Mouse (Mus musculus): ENCODE results near the gene Ppp1r16b. TPM values are rescaled to one million over a fixed set of nuclear protein-coding genes. Genes with fewer than 3 reads are reported as not detected.

Gene Ppp1r16b
- polyA plus RNA-seq, 2 experiments: 1.4 to 4.1 TPM

DNA sequence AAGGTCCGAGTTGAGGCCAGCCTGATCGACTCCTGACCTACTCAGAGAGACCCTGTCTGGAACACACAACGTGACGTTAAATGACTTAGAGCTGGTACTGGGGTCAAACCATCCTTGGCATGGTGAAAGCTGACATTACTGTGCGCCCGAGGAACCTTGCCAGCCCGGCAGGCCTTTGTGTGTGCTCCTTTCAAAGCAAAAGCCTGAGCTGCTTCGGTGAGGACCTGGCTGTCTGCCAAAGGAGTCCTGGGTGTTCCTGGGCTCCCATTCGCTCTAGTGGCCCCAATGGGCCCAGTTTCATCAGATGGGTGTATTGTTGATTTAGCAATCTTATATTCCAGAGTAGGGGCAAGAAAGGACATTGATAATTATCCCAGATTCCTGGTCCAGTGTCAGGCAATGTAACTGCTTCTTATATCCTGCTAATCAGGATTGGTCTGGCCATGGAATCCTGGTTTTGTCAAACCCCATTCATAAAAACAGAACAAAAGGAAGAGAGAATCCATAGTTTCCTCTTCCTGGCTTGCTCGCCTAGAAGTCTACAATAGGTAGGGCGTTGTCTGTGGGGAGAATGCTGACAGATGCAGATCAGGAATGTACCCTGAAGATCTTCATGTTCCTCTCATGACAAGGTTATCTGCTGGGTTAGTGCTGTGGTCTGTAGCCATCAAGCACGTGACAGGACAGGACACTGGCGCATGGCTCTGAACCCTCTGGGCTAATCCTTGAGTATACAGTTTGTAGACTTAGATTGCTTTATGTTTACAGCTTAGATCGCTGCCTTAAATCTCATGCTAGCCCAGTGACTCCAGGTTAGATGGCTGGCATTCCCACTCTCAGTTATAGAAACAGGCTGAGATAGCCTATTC, 122.0 kb downstream of the Ppp1r16b start:
- Histone ChIP-seq H3K4me1 (ENCODE audit: control insufficient read depth, insufficient read depth, low read length) (no peaks in the 10 kb centered on the region), H3K9ac (ENCODE audit: low read depth, low read length, severe bottlenecking) (no peak overlapping the region), H3K4me2 (replicated peaks; ENCODE audit: low read depth, low read length, severe bottlenecking) (no peak overlapping the region), H3K27ac (replicated peaks; ENCODE audit: low read depth, low read length) (no peak overlapping the region), H3K27me3 (ENCODE audit: control insufficient read depth, insufficient read depth, low read length) (no peaks in the 10 kb centered on the region), H3K9me3 (ENCODE audit: control insufficient read depth, low read length) (no peaks in the 10 kb centered on the region), H3K4me3 (replicated peaks; ENCODE audit: low read length) (no peak overlapping the region), H3K36me3 (ENCODE audit: control insufficient read depth, insufficient read depth, low read length) (peaks cover 40% of the 10 kb centered on the region)
- no peak for DNase-seq (ENCODE audit: low spot score)
- ATAC-seq (ENCODE audit: low FRiP score, low read depth): no peak
- TF ChIP-seq POLR2A (IDR thresholded peaks at IDR 0.05; ENCODE audit: borderline replicate concordance, extremely low read depth, insufficient read depth, insufficient read length): no peak
- 89% methylated on average over 14 of the region's 14 CpGs for WGBS

DNA sequence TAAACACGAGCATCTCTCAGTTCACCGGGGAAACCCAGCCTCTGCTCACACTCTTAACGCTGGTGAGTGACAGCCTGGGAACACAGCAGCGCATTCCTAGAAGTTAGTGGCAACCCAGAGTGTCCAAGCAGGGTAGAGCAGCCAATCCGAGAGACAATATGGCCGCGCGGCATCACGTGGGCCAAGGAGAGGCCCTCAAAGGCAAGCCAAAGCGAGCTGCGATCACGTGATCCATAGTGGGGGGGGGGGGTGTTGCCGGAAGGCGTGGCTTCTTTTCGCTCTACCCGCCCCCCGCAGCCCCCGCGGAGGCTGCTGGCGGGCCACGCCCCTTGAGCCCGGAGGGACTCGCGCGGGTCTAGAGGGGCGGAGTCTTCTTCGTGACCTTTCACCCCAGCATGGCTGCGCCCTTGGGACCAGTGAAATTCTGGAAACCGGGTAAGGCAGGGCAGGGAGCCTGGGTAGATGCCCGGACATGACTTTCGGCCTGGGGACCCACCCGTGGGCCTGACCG, 129.4 kb downstream of the Ppp1r16b start, which contains the start of gene Dhx35:
Gene Dhx35 (plus strand): TSS at position 314 of the 511 bp plus-strand sequence.
- H3K9me3 ChIP-seq (ENCODE audit: control insufficient read depth, low read length): no peaks in the 10 kb centered on the region
- H3K27ac ChIP-seq (replicated peaks; ENCODE audit: low read depth, low read length): peak within 1 kb of the TSS; percentile 68
- DNase-seq (ENCODE audit: low spot score) (peak; percentile 97), ATAC-seq (ENCODE audit: low FRiP score, low read depth) (peak; percentile 99)
- no peaks in the 10 kb centered on the region for H3K36me3 ChIP-seq (ENCODE audit: control insufficient read depth, insufficient read depth, low read length)
- peaks cover 12% of the 10 kb centered on the region for H3K4me1 ChIP-seq (ENCODE audit: control insufficient read depth, insufficient read depth, low read length)
- no peaks in the 10 kb centered on the region for H3K27me3 ChIP-seq (ENCODE audit: control insufficient read depth, insufficient read depth, low read length)
- peak within 1 kb of the TSS; percentile 76 for H3K4me2 ChIP-seq (replicated peaks; ENCODE audit: low read depth, low read length, severe bottlenecking)
- peak within 1 kb of the TSS; percentile 69 for H3K9ac ChIP-seq (ENCODE audit: low read depth, low read length, severe bottlenecking)
- H3K4me3 ChIP-seq (replicated peaks; ENCODE audit: low read length): peak within 1 kb of the TSS; percentile 75
- TF ChIP-seq POLR2A (IDR thresholded peaks at IDR 0.05; ENCODE audit: borderline replicate concordance, extremely low read depth, insufficient read depth, insufficient read length): no peak; the same call in 1 of the 2 replicates
- 0% methylated on average over 31 of the region's 33 CpGs for WGBS

DNA sequence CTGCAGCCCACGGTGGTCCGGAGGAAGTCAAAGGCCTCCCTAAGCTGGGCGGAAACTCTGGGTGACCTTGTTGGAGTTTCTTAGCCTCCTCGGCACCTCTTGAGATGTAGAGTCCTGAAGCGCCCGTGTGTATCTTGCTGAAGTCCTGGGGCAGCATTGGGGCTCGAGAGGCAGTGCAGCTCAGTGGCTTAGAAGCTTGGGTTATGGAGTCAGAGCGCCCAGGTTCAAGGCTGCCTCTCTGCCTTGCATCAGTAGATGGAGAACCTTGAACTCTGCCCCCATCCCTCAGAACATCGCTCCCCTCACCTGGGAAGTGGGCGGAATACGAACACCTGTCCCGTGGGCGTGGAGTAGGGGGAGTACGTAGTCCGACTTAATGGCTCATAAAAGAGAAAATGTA, 129.8 kb downstream of the Ppp1r16b start:
- ATAC-seq (ENCODE audit: low FRiP score, low read depth): no peak
- WGBS: 9% methylated on average over 15 of the region's 15 CpGs
- peaks cover 12% of the 10 kb centered on the region for H3K4me1 ChIP-seq (ENCODE audit: control insufficient read depth, insufficient read depth, low read length)
- peak overlapping the region; percentile 75 for H3K4me3 ChIP-seq (replicated peaks; ENCODE audit: low read length)
- peak overlapping the region; percentile 68 for H3K27ac ChIP-seq (replicated peaks; ENCODE audit: low read depth, low read length)
- H3K9ac ChIP-seq (ENCODE audit: low read depth, low read length, severe bottlenecking): peak overlapping the region; percentile 69
- H3K36me3 ChIP-seq (ENCODE audit: control insufficient read depth, insufficient read depth, low read length): no peaks in the 10 kb centered on the region
- H3K27me3 ChIP-seq (ENCODE audit: control insufficient read depth, insufficient read depth, low read length): no peaks in the 10 kb centered on the region
- peak overlapping the region; percentile 76 for H3K4me2 ChIP-seq (replicated peaks; ENCODE audit: low read depth, low read length, severe bottlenecking)
- no peak for DNase-seq (ENCODE audit: low spot score)
- H3K9me3 ChIP-seq (ENCODE audit: control insufficient read depth, low read length): peaks cover 2% of the 10 kb centered on the region; the same call in 1 of the 2 replicates
- no peak for TF ChIP-seq POLR2A (IDR thresholded peaks at IDR 0.05; ENCODE audit: borderline replicate concordance, extremely low read depth, insufficient read depth, insufficient read length)

DNA sequence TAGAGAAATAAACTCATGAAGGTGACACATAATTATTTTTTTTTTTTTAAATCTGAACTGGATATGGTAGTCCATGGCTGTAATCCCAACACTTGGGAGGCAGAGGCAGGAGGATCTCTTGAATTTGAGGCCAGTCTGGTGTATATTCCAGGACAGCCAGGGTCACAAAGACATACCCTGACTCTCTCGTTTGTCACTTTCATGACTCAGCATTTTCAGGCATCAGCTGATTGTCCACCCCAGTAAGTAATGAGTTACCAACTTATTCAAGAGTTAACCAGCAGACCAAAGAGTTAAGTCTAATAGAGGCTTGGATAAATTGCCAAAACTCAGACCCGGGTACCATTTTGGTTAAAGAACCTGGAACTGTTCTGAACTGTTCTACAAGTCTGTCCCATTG, 130.7 kb downstream of the Ppp1r16b start:
- no peak for DNase-seq (ENCODE audit: low spot score)
- Histone ChIP-seq H3K9ac (ENCODE audit: low read depth, low read length, severe bottlenecking) (no peak overlapping the region), H3K27me3 (ENCODE audit: control insufficient read depth, insufficient read depth, low read length) (no peaks in the 10 kb centered on the region), H3K4me2 (replicated peaks; ENCODE audit: low read depth, low read length, severe bottlenecking) (no peak overlapping the region), H3K4me1 (ENCODE audit: control insufficient read depth, insufficient read depth, low read length) (peaks cover 12% of the 10 kb centered on the region), H3K36me3 (ENCODE audit: control insufficient read depth, insufficient read depth, low read length) (no peaks in the 10 kb centered on the region), H3K9me3 (ENCODE audit: control insufficient read depth, low read length) (peaks cover 3% of the 10 kb centered on the region; the same call in 1 of the 2 replicates), H3K4me3 (replicated peaks; ENCODE audit: low read length) (no peak overlapping the region), H3K27ac (replicated peaks; ENCODE audit: low read depth, low read length) (no peak overlapping the region)
- no peak for TF ChIP-seq POLR2A (IDR thresholded peaks at IDR 0.05; ENCODE audit: borderline replicate concordance, extremely low read depth, insufficient read depth, insufficient read length)
- no peak for ATAC-seq (ENCODE audit: low FRiP score, low read depth)
- 86% methylated on average over 2 of the region's 2 CpGs for WGBS

DNA sequence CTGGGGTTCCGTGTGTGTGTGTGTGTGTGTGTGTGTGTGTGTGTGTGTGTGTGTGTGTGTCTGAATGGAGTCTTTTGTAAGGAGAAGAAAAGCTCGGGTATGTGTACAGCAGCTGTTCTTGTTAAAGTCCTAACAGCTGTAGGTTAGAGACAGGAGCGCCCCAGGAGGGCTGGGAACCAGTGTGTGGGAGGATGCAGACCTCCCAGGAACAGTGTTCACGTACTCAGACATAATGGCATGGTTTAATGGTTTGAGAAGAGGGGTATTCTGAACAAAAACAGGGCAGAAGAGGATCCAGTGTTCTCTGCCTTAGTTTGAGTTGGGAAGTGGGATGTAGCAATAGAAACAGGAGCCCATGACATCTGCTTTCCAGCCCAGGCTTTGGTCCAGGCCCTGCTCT, 134.1 kb downstream of the Ppp1r16b start:
- Histone ChIP-seq H3K4me1 (ENCODE audit: control insufficient read depth, insufficient read depth, low read length) (peaks cover 10% of the 10 kb centered on the region; the same call in 1 of the 2 replicates), H3K9ac (ENCODE audit: low read depth, low read length, severe bottlenecking) (no peak overlapping the region), H3K9me3 (ENCODE audit: control insufficient read depth, low read length) (peaks cover 3% of the 10 kb centered on the region; the same call in 1 of the 2 replicates), H3K27me3 (ENCODE audit: control insufficient read depth, insufficient read depth, low read length) (no peaks in the 10 kb centered on the region), H3K27ac (replicated peaks; ENCODE audit: low read depth, low read length) (peak overlapping the region; percentile 6), H3K4me2 (replicated peaks; ENCODE audit: low read depth, low read length, severe bottlenecking) (no peak overlapping the region), H3K36me3 (ENCODE audit: control insufficient read depth, insufficient read depth, low read length) (peaks cover 15% of the 10 kb centered on the region), H3K4me3 (replicated peaks; ENCODE audit: low read length) (no peak overlapping the region)
- DNase-seq (ENCODE audit: low spot score): peak; percentile 53
- WGBS: 58% methylated on average over 4 of the region's 4 CpGs
- ATAC-seq (ENCODE audit: low FRiP score, low read depth): peak; percentile 69
- no peak for TF ChIP-seq POLR2A (IDR thresholded peaks at IDR 0.05; ENCODE audit: borderline replicate concordance, extremely low read depth, insufficient read depth, insufficient read length)

Measured in limb, embryonic 14.5 days (tissue).